Mouse (Mus musculus) stomach, embryonic 14.5 days (tissue): Measurements from ENCODE around the gene Tcte2. TPM values are rescaled to one million over a fixed set of nuclear protein-coding genes. Genes with fewer than 3 reads are reported as not detected.
"Not testable (repeated sequence)": the region's sequence is repeated elsewhere in the genome, so short reads cannot be mapped to it uniquely, and the experiment has no call there.

Source experiments
- ATAC-seq: fragments of 200-750 bp; cut with Nextera tagmentation; 2 replicates; pipeline ENCODE4 v1.8.0; 2017; ENCODE audit warnings: low read depth, moderate TSS enrichment; ENCODE audit not compliant: insufficient number of reproducible peaks, insufficient read depth, low FRiP score
- H3K27ac ChIP-seq: fragments of 300-500 bp; sonication (generic); 2 replicates; pipeline ENCODE4 v1.5.1; 2014; ENCODE audit warnings: mild to moderate bottlenecking, low read length, moderate library complexity, mixed read lengths
- H3K27me3 ChIP-seq: fragments of 300-500 bp; sonication (generic); 2 replicates; pipeline ENCODE4 v1.6.1; 2014; ENCODE audit warnings: low read length, control low read depth, mixed read lengths; ENCODE audit not compliant: control insufficient read depth, insufficient read depth
- H3K36me3 ChIP-seq: fragments of 300-500 bp; sonication (generic); 2 replicates; pipeline ENCODE4 v1.6.1; 2014; ENCODE audit warnings: mild to moderate bottlenecking, control low read depth, low read length, moderate library complexity, mixed read lengths; ENCODE audit not compliant: control insufficient read depth, insufficient read depth
- H3K4me1 ChIP-seq: fragments of 300-500 bp; sonication (generic); 2 replicates; pipeline ENCODE4 v1.6.1; 2014; ENCODE audit warnings: low read length, control low read depth, mixed read lengths; ENCODE audit not compliant: control insufficient read depth, insufficient read depth
- H3K4me2 ChIP-seq: fragments of 300-500 bp; sonication (generic); replicated peaks from 2 replicates; pipeline ENCODE4 v1.6.1; 2014; ENCODE audit warnings: low read depth, low read length, control low read depth
- H3K4me3 ChIP-seq: fragments of 300-500 bp; sonication (generic); 2 replicates; pipeline ENCODE4 v1.5.1; 2014; ENCODE audit warnings: low read depth, low read length, control low read depth
- H3K9ac ChIP-seq: fragments of 300-500 bp; sonication (generic); replicated peaks from 2 replicates; pipeline ENCODE4 v1.6.1; 2014; ENCODE audit warnings: low read depth, mild to moderate bottlenecking, control low read depth, low read length, moderate library complexity, mixed read lengths
- H3K9me3 ChIP-seq: fragments of 300-500 bp; sonication (generic); 2 replicates; pipeline ENCODE4 v1.6.1; 2016; ENCODE audit warnings: low read depth, low read length, control low read depth; ENCODE audit not compliant: control insufficient read depth
- WGBS: fragments of 180-500 bp; shearing (Covaris S2); extraction: QIAGEN DNeasy Blood & Tissue Kit; methylation state at CpG from one replicate; pipeline ENCODE4 v1.1.7; 2014; 5-methylcytosine and 5-hydroxymethylcytosine counted together
- polyA plus RNA-seq: library from polyadenylated mRNA; unstranded; fragments of >200 nt; fragmentation: Nextera tagmentation; extraction: Ambion mirVana; gene quantifications from 2 replicates; pipeline ENCODE4 v1.2.1, GENCODE M21; 2014

Gene Tcte2
- polyA plus RNA-seq, result 6.9 and 7.2 TPM in 2 replicates

DNA sequence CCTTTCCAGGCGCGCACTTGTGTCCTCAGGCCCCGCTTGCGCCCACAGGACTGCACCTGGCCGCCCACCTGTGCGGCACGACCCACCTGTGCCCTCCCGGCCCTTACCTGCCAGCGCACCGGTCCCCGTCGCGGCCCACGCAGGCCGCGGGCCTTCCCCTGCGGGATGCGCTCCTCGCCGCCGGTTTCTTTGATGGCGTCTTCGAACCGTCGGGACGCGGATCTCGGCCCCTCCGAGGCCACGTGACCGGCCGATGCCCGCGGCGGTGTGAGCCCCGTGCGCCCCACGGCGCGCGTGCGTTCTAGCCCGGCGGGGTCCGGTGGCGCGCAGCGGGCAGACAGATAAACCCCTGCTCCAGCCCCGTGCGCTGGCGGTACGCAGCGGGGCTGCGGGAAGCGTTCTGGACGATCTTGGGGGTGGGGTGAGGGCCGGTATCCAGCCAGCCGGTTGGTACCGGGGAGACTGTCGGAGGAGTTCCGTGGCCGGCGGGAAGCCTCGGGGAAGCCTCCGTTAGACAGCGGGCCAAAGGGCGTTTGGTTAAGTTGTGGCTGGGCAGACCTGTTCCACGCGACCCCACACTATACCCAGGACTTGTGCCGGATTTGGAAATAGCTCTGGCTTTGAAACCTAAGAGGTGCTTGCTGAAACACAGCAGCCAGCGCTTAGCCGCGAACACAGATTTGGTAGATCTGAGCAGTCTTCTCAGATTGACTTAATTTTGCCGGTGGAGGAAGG, at the start of gene Tcte2:
Tcte2 (minus strand) TSS at position 647 of the 735 bp plus-strand sequence.
- no peaks in the 10 kb centered on the region for H3K4me1 ChIP-seq
- H3K9me3 ChIP-seq, result no peaks in the 10 kb centered on the region
- H3K9ac ChIP-seq, result peak within 1 kb of the TSS; percentile 90
- H3K27ac ChIP-seq, result peak within 1 kb of the TSS; percentile 81
- no peaks in the 10 kb centered on the region for H3K27me3 ChIP-seq
- ATAC-seq, result peak; percentile 24; the same call in 1 of the 2 replicates
- peak within 1 kb of the TSS; percentile 97 for H3K4me2 ChIP-seq
- under 1% methylated on average over 73 of the region's 74 CpGs for WGBS
- no peaks in the 10 kb centered on the region for H3K36me3 ChIP-seq
- H3K4me3 ChIP-seq, result peak within 1 kb of the TSS; percentile 94

DNA sequence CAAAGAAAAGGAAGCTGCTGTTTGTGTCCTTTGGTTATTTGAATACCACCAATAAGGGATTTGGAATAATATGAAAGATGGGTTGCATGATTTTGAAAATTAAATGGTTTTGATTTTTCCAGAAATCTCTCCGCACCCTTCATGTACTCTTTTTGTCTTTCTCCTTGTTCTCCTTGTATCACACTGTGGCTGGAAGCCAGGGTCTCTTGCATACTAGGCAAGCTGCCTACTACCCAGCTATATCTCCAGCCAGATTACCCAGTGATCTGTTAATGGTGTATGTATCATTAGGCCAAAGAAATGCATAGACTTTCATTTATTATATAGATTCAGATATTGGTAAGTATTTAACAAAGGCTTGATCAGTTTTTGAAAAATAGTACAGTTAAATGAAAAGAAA, 44.4 kb upstream of the Tcte2 start:
- Histone ChIP-seq H3K4me1 (no peaks in the 10 kb centered on the region), H3K27ac (no peak overlapping the region), H3K36me3 (peaks cover 22% of the 10 kb centered on the region), H3K9ac (no peak overlapping the region), H3K27me3 (no peaks in the 10 kb centered on the region), H3K9me3 (no peaks in the 10 kb centered on the region), H3K4me3 (no peak overlapping the region), H3K4me2 (no peak overlapping the region)
- 94% methylated on average over 1 of the region's 1 CpGs for WGBS
- no peak for ATAC-seq

DNA sequence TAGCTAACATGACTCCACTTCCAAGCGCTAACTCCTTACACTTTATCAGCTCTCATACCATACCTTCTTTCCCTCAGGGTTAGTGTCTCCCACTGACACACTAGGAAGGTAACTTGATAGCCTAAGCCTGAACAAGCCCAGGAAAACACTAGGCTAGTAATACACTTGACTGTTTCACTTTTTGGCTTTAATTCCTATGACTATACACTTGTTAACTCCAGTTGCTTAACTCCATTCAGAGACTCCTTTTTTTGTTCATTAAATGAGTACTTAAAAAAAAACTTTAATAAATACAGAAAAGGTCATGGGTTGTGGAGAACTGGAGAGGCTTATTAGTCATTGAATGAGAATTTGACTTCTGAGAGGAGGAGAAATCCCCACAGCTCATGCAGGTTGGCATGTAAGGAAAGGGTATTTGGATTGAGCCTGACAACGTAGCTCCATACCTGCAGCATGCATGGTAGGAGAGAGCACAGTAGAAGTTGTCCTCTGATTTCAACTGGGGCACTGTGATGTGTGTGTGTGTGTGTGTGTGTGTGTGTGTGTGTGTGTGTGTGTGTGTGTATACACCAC, 41.3 kb upstream of the Tcte2 start:
- Histone ChIP-seq H3K27me3 (no peaks in the 10 kb centered on the region), H3K36me3 (peaks cover 15% of the 10 kb centered on the region), H3K4me3 (no peak overlapping the region), H3K4me1 (no peaks in the 10 kb centered on the region), H3K9me3 (no peaks in the 10 kb centered on the region), H3K4me2 (no peak overlapping the region), H3K27ac (no peak overlapping the region), H3K9ac (no peak overlapping the region)
- 77% methylated on average over 2 of the region's 2 CpGs for WGBS
- ATAC-seq, result no peak

DNA sequence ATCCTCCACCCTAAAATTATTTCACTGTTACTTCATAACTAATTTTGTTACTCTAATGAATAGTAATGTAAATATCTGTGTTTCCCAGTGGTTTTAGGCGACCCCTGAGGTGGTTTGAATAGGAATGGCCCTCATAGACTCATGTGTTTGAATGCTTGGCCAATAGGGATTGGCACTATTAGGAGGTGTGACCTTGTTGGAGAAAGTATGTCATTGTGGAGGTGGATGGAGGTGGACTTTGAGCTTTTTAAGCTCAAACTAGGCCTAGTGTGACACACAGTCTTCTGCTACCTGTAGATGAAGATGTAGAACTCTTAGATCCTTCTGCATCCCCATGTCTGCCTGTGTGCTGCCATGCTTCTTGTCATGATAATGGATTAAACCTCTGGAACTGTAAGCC, 36.1 kb upstream of the Tcte2 start:
- Histone ChIP-seq H3K4me2 (no peak overlapping the region), H3K9me3 (no peaks in the 10 kb centered on the region), H3K27me3 (no peaks in the 10 kb centered on the region), H3K9ac (no peak overlapping the region), H3K36me3 (no peaks in the 10 kb centered on the region), H3K27ac (no peak overlapping the region), H3K4me3 (no peak overlapping the region), H3K4me1 (no peaks in the 10 kb centered on the region)
- 78% methylated on average over 1 of the region's 1 CpGs for WGBS
- ATAC-seq, result no peak

DNA sequence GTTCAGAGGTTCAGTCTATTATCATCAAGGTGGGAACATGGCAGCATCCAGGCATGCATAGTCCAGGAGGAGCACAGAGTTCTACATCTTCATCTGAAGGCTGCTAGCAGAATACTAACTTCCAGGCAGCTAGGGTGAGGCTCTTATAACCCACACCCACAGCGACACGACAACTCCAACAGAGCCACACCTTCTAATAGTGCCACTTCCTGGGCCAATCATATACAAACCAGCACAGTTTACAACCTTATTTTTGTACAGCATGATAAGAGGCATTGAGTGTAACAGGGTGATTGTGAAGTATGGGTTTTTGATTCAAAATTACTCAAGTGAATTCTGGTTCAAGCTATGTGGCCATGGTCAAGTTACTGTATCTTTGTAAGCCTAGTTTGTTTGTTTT, 28.4 kb upstream of the Tcte2 start:
- H3K4me1 ChIP-seq, ATAC-seq, H3K4me2 ChIP-seq, H3K9me3 ChIP-seq, H3K27me3 ChIP-seq, H3K36me3 ChIP-seq, H3K4me3 ChIP-seq, H3K9ac ChIP-seq, H3K27ac ChIP-seq: not testable (repeated sequence)
- WGBS, result 83% methylated on average over 2 of the region's 2 CpGs

DNA sequence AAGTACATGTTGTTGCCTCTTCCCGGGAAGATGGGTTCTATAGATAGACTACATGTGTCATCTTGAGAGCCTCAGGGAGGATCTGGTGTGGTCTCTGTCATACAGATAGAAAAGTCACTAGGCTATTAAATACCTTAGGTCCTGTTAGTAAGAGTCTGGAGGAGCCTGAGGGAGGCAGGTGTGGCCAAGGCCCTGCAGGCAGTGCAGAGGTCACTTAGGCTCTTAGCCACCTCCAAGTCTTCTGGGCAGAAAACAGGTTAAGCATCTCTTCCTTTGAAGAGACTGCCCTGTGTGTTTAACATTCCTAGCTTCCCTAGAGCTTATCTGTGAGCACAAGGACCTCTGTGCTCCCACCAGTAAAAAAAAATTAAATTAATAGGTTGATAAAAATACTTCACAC, 21.8 kb upstream of the Tcte2 start:
- H3K9me3 ChIP-seq, result no peaks in the 10 kb centered on the region
- H3K4me3 ChIP-seq, result no peak overlapping the region
- WGBS, result 61% methylated on average over 1 of the region's 1 CpGs
- no peak overlapping the region for H3K9ac ChIP-seq
- no peak overlapping the region for H3K4me2 ChIP-seq
- no peaks in the 10 kb centered on the region for H3K36me3 ChIP-seq
- no peak for ATAC-seq
- no peak overlapping the region for H3K27ac ChIP-seq
- H3K4me1 ChIP-seq, result no peaks in the 10 kb centered on the region
- no peaks in the 10 kb centered on the region for H3K27me3 ChIP-seq

DNA sequence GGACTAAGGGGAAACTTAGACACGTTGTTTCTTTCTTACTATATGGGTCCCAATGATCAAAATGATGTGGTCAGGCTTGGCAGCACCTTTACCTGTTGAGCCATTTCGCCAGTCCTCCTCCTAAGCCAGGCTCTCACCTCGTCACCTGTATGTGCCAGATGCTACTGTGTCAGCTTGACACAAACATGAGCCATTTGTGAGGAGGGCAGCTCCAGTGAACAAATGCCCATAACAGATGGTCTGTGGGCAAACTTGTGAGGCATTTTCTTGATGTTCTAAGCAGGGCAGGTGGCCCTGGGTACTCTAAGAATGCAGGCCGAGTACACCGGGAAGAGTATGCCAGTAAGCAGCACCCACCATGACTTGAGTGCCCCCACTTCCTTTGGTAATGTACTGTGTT, 20.3 kb upstream of the Tcte2 start:
- H3K36me3 ChIP-seq, result no peaks in the 10 kb centered on the region
- 85% methylated on average over 5 of the region's 5 CpGs for WGBS
- H3K9me3 ChIP-seq, result no peaks in the 10 kb centered on the region
- H3K27me3 ChIP-seq, result no peaks in the 10 kb centered on the region
- no peak overlapping the region for H3K4me2 ChIP-seq
- no peak overlapping the region for H3K9ac ChIP-seq
- no peak for ATAC-seq
- no peak overlapping the region for H3K27ac ChIP-seq
- no peaks in the 10 kb centered on the region for H3K4me1 ChIP-seq
- no peak overlapping the region for H3K4me3 ChIP-seq

DNA sequence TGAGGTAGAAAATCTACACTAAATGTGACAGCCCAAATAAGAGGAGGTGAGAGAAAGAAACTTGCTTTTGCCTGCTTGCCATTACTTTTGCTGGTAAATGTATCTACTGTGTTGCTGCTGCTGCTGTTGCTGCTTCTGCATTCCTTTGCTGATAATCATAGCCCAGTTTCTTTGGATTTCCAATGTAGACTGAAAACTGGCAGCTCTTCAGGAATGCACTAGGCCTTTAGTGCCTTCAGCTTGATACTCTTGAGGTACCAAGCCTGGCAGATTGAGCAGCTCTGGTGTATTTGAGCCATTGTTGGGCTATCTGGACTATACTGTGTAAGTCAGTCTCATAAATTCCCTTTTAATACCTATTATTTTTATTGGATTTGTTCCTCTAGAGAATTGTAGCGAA, 17.2 kb upstream of the Tcte2 start:
- Histone ChIP-seq H3K27me3 (no peaks in the 10 kb centered on the region), H3K9me3 (no peaks in the 10 kb centered on the region), H3K4me1 (no peaks in the 10 kb centered on the region), H3K27ac (no peak overlapping the region), H3K4me2 (no peak overlapping the region), H3K4me3 (no peak overlapping the region), H3K9ac (no peak overlapping the region), H3K36me3 (no peaks in the 10 kb centered on the region)
- WGBS, result 92% methylated on average over 1 of the region's 1 CpGs
- ATAC-seq, result no peak

DNA sequence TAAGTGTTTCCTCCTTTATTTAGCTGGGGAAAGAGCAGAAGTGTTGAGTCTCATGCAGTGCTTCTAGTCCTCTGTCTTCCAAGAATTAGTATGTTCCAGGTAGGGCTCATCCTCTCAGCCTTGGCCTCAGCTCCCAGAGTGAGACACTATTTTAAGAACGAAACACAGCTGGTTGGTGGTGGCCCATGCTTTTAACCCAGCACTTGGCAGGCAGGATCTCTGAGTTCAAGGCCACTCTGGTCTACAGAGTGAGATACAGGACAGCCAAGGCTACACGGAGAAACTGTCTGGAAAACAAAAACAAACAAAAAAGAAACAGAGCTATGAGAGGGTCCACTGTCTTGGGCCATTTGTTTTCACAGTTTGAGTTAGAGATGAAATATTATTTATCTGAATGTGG, 16.1 kb upstream of the Tcte2 start:
- no peak overlapping the region for H3K9ac ChIP-seq
- H3K36me3 ChIP-seq, result no peaks in the 10 kb centered on the region
- H3K4me1 ChIP-seq, result no peaks in the 10 kb centered on the region
- H3K4me2 ChIP-seq, result no peak overlapping the region
- H3K27me3 ChIP-seq, result no peaks in the 10 kb centered on the region
- no peak overlapping the region for H3K27ac ChIP-seq
- no peak for ATAC-seq
- no peak overlapping the region for H3K4me3 ChIP-seq
- WGBS, result 57% methylated on average over 2 of the region's 2 CpGs
- no peaks in the 10 kb centered on the region for H3K9me3 ChIP-seq
